Mouse (Mus musculus) intestine, embryonic 16.5 days (tissue): ENCODE measurements at regions not wholly inside any gene's neighbourhood (a gene's known extent, or its start where the extent isn't known, plus 50 kb on each side); places are given as distances from the start of the nearest gene placed in this dataset.

Experiments used
- ATAC-seq: fragments of 200-750 bp; cut with Nextera tagmentation; 2 replicates; pipeline ENCODE4 v1.8.0; 2017; ENCODE audit warnings: moderate TSS enrichment, moderate library complexity
- H3K27ac ChIP-seq: fragments of 300-500 bp; sonication (generic); 2 replicates; pipeline ENCODE4 v1.5.1; 2014; ENCODE audit warnings: mild to moderate bottlenecking, low read length
- H3K27me3 ChIP-seq: fragments of 300-500 bp; sonication (generic); replicated peaks from 2 replicates; pipeline ENCODE4 v1.6.1; 2014; ENCODE audit warnings: low read length, control low read depth, mixed read lengths; ENCODE audit not compliant: control insufficient read depth, insufficient read depth
- H3K36me3 ChIP-seq: fragments of 300-500 bp; sonication (generic); 2 replicates; pipeline ENCODE4 v1.6.1; 2014; ENCODE audit warnings: low read length, control low read depth; ENCODE audit not compliant: control insufficient read depth, insufficient read depth
- H3K4me1 ChIP-seq: fragments of 300-500 bp; sonication (generic); 2 replicates; pipeline ENCODE4 v1.6.1; 2014; ENCODE audit warnings: low read length, control low read depth, mixed read lengths; ENCODE audit not compliant: control insufficient read depth, insufficient read depth
- H3K4me2 ChIP-seq: fragments of 300-500 bp; sonication (generic); 2 replicates; pipeline ENCODE4 v1.6.1; 2014; ENCODE audit warnings: low read depth, low read length, control low read depth
- H3K4me3 ChIP-seq: fragments of 300-500 bp; sonication (generic); 2 replicates; pipeline ENCODE4 v1.5.1; 2014; ENCODE audit warnings: mild to moderate bottlenecking, low read length
- H3K9ac ChIP-seq: fragments of 300-500 bp; sonication (generic); 2 replicates; pipeline ENCODE4 v1.6.1; 2014; ENCODE audit warnings: low read depth, low read length
- H3K9me3 ChIP-seq: fragments of 300-500 bp; sonication (generic); 2 replicates; pipeline ENCODE4 v1.6.1; 2016; ENCODE audit warnings: low read length, control low read depth; ENCODE audit not compliant: control insufficient read depth
- WGBS: fragments of 180-500 bp; shearing (Covaris S2); extraction: QIAGEN DNeasy Blood & Tissue Kit; methylation state at CpG from one replicate; pipeline ENCODE4 v1.1.7; 2014; 5-methylcytosine and 5-hydroxymethylcytosine counted together

DNA sequence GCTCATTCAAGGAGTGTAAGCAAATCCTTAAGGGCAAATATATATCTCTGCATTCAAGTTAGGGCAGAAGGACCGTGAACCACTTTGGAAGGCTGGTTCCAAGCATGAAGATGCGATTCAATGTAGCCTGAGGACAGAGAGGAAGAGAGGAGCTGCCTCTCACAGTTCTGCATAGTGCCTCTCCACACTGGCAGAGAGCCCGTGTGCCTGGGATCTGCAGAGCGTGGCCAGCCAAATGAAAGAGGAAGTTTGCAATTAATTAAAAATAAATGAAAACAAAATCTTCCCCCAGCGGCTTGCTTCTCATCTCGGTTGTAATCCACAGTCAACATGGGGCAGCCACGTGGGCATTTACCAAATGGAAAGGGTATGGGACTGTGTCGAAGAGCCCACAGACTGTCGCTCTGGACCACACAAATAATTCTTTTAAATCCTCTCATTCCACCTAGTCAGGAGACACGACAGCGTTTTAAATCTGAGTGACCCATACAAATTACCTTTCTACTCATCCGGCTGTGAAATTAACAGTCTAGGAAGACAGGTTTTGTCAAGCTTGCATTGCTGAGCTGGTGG lies 129.1 kb upstream of the Col1a2 start:
- ATAC-seq, result no peak
- Histone ChIP-seq H3K9me3 (no peaks in the 10 kb centered on the region), H3K36me3 (no peaks in the 10 kb centered on the region), H3K27ac (no peak overlapping the region), H3K4me2 (no peak overlapping the region), H3K27me3 (no peaks in the 10 kb centered on the region), H3K4me3 (no peak overlapping the region), H3K9ac (no peak overlapping the region), H3K4me1 (no peaks in the 10 kb centered on the region)
- 60% methylated on average over 12 of the region's 12 CpGs for WGBS

GRCm38 (mm10) chr6:4396808-4397207 lies 107.8 kb upstream of the Col1a2 start:
- Histone ChIP-seq H3K4me3 (no peak overlapping the region), H3K36me3 (no peaks in the 10 kb centered on the region), H3K9me3 (no peaks in the 10 kb centered on the region), H3K27me3 (no peaks in the 10 kb centered on the region), H3K4me1 (no peaks in the 10 kb centered on the region), H3K4me2 (no peak overlapping the region), H3K9ac (no peak overlapping the region), H3K27ac (no peak overlapping the region)
- ATAC-seq, result no peak
- 87% methylated on average over 7 of the region's 7 CpGs for WGBS

GRCm38 (mm10) chr6:4397695-4398598 lies 106.7 kb upstream of the Col1a2 start:
- no peaks in the 10 kb centered on the region for H3K9me3 ChIP-seq
- no peak for ATAC-seq
- H3K27ac ChIP-seq, result no peak overlapping the region
- WGBS, result 65% methylated on average over 16 of the region's 16 CpGs
- no peaks in the 10 kb centered on the region for H3K36me3 ChIP-seq
- H3K4me2 ChIP-seq, result no peak overlapping the region
- no peaks in the 10 kb centered on the region for H3K27me3 ChIP-seq
- no peak overlapping the region for H3K4me3 ChIP-seq
- H3K9ac ChIP-seq, result no peak overlapping the region
- H3K4me1 ChIP-seq, result no peaks in the 10 kb centered on the region

GRCm38 (mm10) chr6:4398599-4398980 lies 106.0 kb upstream of the Col1a2 start:
- no peak for ATAC-seq
- Histone ChIP-seq H3K4me2 (no peak overlapping the region), H3K27ac (no peak overlapping the region), H3K4me3 (no peak overlapping the region), H3K4me1 (no peaks in the 10 kb centered on the region), H3K9ac (no peak overlapping the region), H3K27me3 (no peaks in the 10 kb centered on the region), H3K9me3 (no peaks in the 10 kb centered on the region), H3K36me3 (no peaks in the 10 kb centered on the region)
- WGBS, result 85% methylated on average over 9 of the region's 9 CpGs

DNA sequence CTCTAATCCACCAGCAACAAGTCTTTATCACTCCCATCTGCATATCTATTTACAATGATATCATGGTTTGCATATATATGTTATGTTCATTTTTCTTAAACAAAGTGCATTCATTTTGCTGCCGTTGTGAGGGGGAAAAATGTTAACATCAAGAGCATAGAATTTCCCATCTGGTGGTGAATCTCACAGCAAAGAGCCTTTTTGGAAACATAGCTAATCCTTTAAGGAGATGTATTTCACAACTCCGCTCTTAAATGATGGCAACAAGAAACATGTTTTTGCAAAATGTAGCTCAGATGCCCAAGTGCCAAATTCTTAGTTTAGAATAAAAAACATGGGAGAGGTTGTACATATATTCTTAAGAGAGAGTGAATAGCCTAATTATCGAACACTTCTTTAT lies 99.3 kb upstream of the Col1a2 start:
- Histone ChIP-seq H3K27me3 (no peaks in the 10 kb centered on the region), H3K9me3 (no peaks in the 10 kb centered on the region), H3K27ac (no peak overlapping the region), H3K36me3 (no peaks in the 10 kb centered on the region), H3K4me3 (no peak overlapping the region), H3K4me1 (no peaks in the 10 kb centered on the region), H3K4me2 (no peak overlapping the region), H3K9ac (no peak overlapping the region)
- 68% methylated on average over 3 of the region's 3 CpGs for WGBS
- ATAC-seq, result no peak

GRCm38 (mm10) chr6:4407748-4408147 lies 96.9 kb upstream of the Col1a2 start:
- Histone ChIP-seq H3K4me3 (no peak overlapping the region), H3K27ac (no peak overlapping the region), H3K4me1 (no peaks in the 10 kb centered on the region), H3K9me3 (no peaks in the 10 kb centered on the region), H3K4me2 (no peak overlapping the region), H3K9ac (no peak overlapping the region), H3K36me3 (no peaks in the 10 kb centered on the region), H3K27me3 (no peaks in the 10 kb centered on the region)
- 56% methylated on average over 3 of the region's 3 CpGs for WGBS
- ATAC-seq, result no peak

GRCm38 (mm10) chr6:4413201-4413600 lies 91.4 kb upstream of the Col1a2 start:
- H3K9ac ChIP-seq, result no peak overlapping the region
- H3K4me3 ChIP-seq, result no peak overlapping the region
- no peak overlapping the region for H3K4me2 ChIP-seq
- no peak overlapping the region for H3K27ac ChIP-seq
- H3K36me3 ChIP-seq, result no peaks in the 10 kb centered on the region
- H3K9me3 ChIP-seq, result no peaks in the 10 kb centered on the region
- no peaks in the 10 kb centered on the region for H3K27me3 ChIP-seq
- ATAC-seq, result no peak
- H3K4me1 ChIP-seq, result no peaks in the 10 kb centered on the region
- WGBS, result 85% methylated on average over 3 of the region's 3 CpGs

DNA sequence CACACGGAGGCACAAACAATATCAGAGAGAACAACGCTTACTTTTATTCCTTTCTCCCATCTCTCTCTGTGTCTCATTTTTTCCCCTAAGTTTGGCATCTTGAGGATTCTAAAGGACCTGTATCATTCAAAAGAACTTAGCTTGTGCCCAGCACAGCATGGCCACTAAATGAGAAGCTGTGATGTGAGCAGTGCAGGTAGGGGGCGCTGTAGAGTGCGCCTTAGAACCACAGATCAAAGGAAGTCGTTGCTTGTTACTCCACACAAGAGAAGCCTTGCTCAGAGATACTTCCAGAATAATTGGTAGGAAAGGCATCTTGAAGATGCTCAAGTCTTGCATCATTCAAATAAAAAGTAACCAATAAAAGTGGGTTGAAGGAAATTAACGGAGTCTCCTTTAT lies 90.4 kb upstream of the Col1a2 start:
- Histone ChIP-seq H3K27me3 (no peaks in the 10 kb centered on the region), H3K4me3 (no peak overlapping the region), H3K36me3 (no peaks in the 10 kb centered on the region), H3K27ac (no peak overlapping the region), H3K4me2 (no peak overlapping the region), H3K9me3 (no peaks in the 10 kb centered on the region), H3K4me1 (no peaks in the 10 kb centered on the region), H3K9ac (no peak overlapping the region)
- 46% methylated on average over 6 of the region's 6 CpGs for WGBS
- no peak for ATAC-seq

- Histone ChIP-seq H3K27me3 (no peaks in the 10 kb centered on the region), H3K4me3 (no peak overlapping the region), H3K36me3 (no peaks in the 10 kb centered on the region), H3K4me2 (no peak overlapping the region), H3K4me1 (no peaks in the 10 kb centered on the region), H3K9me3 (no peaks in the 10 kb centered on the region), H3K27ac (no peak overlapping the region), H3K9ac (no peak overlapping the region)
- no peak for ATAC-seq
- 81% methylated on average over 7 of the region's 7 CpGs for WGBS
These were observed 89.4 kb upstream of the Col1a2 start for GRCm38 (mm10) chr6:4415206-4415605.
